Mouse (Mus musculus): ENCODE results near the gene Mgat4a.

Gene Mgat4a

GRCm38 (mm10) chr1:37495698-37496321 lies 45.0 kb downstream of the Mgat4a start:
- no peak for DNase-seq (ENCODE audit: low spot score in 2 of 2)

- DNase-seq (ENCODE audit: low spot score in 2 of 2): no peak
Measured at GRCm38 (mm10) chr1:37495104-37495503, 45.7 kb downstream of the Mgat4a start.

- DNase-seq (ENCODE audit: low spot score in 2 of 2): no peak
Measured at GRCm38 (mm10) chr1:37491672-37492071, 49.1 kb downstream of the Mgat4a start.

GRCm38 (mm10) chr1:37490691-37491212 lies 50.1 kb downstream of the Mgat4a start:
- no peak for DNase-seq (ENCODE audit: low spot score in 2 of 2)

GRCm38 (mm10) chr1:37488531-37488930 lies 52.3 kb downstream of the Mgat4a start:
- no peak for DNase-seq (ENCODE audit: low spot score in 2 of 2)

GRCm38 (mm10) chr1:37486994-37487393 lies 53.8 kb downstream of the Mgat4a start:
- DNase-seq (ENCODE audit: low spot score in 2 of 2): no peak

GRCm38 (mm10) chr1:37486439-37486838 lies 54.4 kb downstream of the Mgat4a start:
- DNase-seq (ENCODE audit: low spot score in 2 of 2): no peak

GRCm38 (mm10) chr1:37484612-37485011 lies 56.2 kb downstream of the Mgat4a start:
- no peak for DNase-seq (ENCODE audit: low spot score in 2 of 2)

- no peak for DNase-seq (ENCODE audit: low spot score in 2 of 2)
Measured at GRCm38 (mm10) chr1:37481331-37481730, 59.5 kb downstream of the Mgat4a start.

GRCm38 (mm10) chr1:37480731-37481130 lies 60.1 kb downstream of the Mgat4a start:
- no peak for DNase-seq (ENCODE audit: low spot score in 2 of 2)

- DNase-seq (ENCODE audit: low spot score in 2 of 2): no peak
Measured at GRCm38 (mm10) chr1:37479759-37480158, 61.1 kb downstream of the Mgat4a start.

- DNase-seq (ENCODE audit: low spot score in 2 of 2): no peak
Measured at GRCm38 (mm10) chr1:37479074-37479473, 61.7 kb downstream of the Mgat4a start.

- DNase-seq (ENCODE audit: low spot score in 2 of 2): no peak
Measured at GRCm38 (mm10) chr1:37478416-37478815, 62.4 kb downstream of the Mgat4a start.

GRCm38 (mm10) chr1:37477928-37478327 lies 62.9 kb downstream of the Mgat4a start:
- no peak for DNase-seq (ENCODE audit: low spot score in 2 of 2)

- no peak for DNase-seq (ENCODE audit: low spot score in 2 of 2)
Measured at GRCm38 (mm10) chr1:37477250-37477649, 63.6 kb downstream of the Mgat4a start.

GRCm38 (mm10) chr1:37475312-37475711 lies 65.5 kb downstream of the Mgat4a start:
- no peak for DNase-seq (ENCODE audit: low spot score in 2 of 2)

GRCm38 (mm10) chr1:37474634-37475190 lies 66.1 kb downstream of the Mgat4a start:
- DNase-seq (ENCODE audit: low spot score in 2 of 2): no peak

- DNase-seq (ENCODE audit: low spot score in 2 of 2): no peak
Measured at GRCm38 (mm10) chr1:37474046-37474445, 66.8 kb downstream of the Mgat4a start.

GRCm38 (mm10) chr1:37473251-37473650 lies 67.6 kb downstream of the Mgat4a start:
- no peak for DNase-seq (ENCODE audit: low spot score in 2 of 2)

GRCm38 (mm10) chr1:37471179-37472148 lies 69.4 kb downstream of the Mgat4a start:
- no peak for DNase-seq (ENCODE audit: low spot score in 2 of 2)

- DNase-seq (ENCODE audit: low spot score in 2 of 2): no peak
Measured at GRCm38 (mm10) chr1:37469007-37469406, 71.8 kb downstream of the Mgat4a start.

- no peak for DNase-seq (ENCODE audit: low spot score in 2 of 2)
Measured at GRCm38 (mm10) chr1:37467806-37468205, 73.0 kb downstream of the Mgat4a start.

Measured in urinary bladder, adult 18-20 months (tissue).